Mouse (Mus musculus) adrenal gland (tissue): ENCODE data around the gene Grin2b.
"Not testable (repeated sequence)": the region's sequence is repeated elsewhere in the genome, so short reads cannot be mapped to it uniquely, and the experiment has no call there.

Source experiments
- intact Hi-C: fragments of 180-260 bp; cut with DNase I; formaldehyde crosslinking; loops from one replicate; pipeline ENCODE4 v1.15.1; 2025

The Grin2b gene

GRCm38 (mm10) chr6:135805436-135805835, 367.9 kb downstream of the Grin2b start:
- intact Hi-C loops, result no loop called here

- intact Hi-C loops, result no loop called here
Observed at GRCm38 (mm10) chr6:135799949-135800348, 373.4 kb downstream of the Grin2b start.

- intact Hi-C loops, result no loop called here
Observed at GRCm38 (mm10) chr6:135798202-135798992, 374.9 kb downstream of the Grin2b start.

GRCm38 (mm10) chr6:135797371-135798033, 375.8 kb downstream of the Grin2b start:
- intact Hi-C loops, result no loop called here

- intact Hi-C loops, result no loop called here
Observed at GRCm38 (mm10) chr6:135796911-135797310, 376.4 kb downstream of the Grin2b start.

GRCm38 (mm10) chr6:135791412-135791811, 381.9 kb downstream of the Grin2b start:
- intact Hi-C loops, result no loop called here

- intact Hi-C loops, result no loop called here
Observed at GRCm38 (mm10) chr6:135789603-135790170, 383.6 kb downstream of the Grin2b start.

GRCm38 (mm10) chr6:135774670-135775069, 398.6 kb downstream of the Grin2b start:
- intact Hi-C loops, result no loop called here

GRCm38 (mm10) chr6:135767572-135767971, 405.7 kb downstream of the Grin2b start:
- intact Hi-C loops, result no loop called here

GRCm38 (mm10) chr6:135758735-135759134, 414.6 kb downstream of the Grin2b start:
- intact Hi-C loops, result no loop called here

- intact Hi-C loops, result no loop called here
Observed at GRCm38 (mm10) chr6:135756075-135756474, 417.2 kb downstream of the Grin2b start.

GRCm38 (mm10) chr6:135748412-135749076, 424.8 kb downstream of the Grin2b start:
- intact Hi-C loops, result no loop called here

GRCm38 (mm10) chr6:135745606-135746005, 427.7 kb downstream of the Grin2b start:
- intact Hi-C loops, result no loop called here

GRCm38 (mm10) chr6:135734227-135734732, 439.0 kb downstream of the Grin2b start:
- intact Hi-C loops, result no loop called here

GRCm38 (mm10) chr6:135727106-135727505, 446.2 kb downstream of the Grin2b start:
- intact Hi-C loops, result no loop called here

- intact Hi-C loops, result no loop called here
Observed at GRCm38 (mm10) chr6:135721706-135722105, 451.6 kb downstream of the Grin2b start.

GRCm38 (mm10) chr6:135714906-135715305, 458.4 kb downstream of the Grin2b start:
- intact Hi-C loops, result no loop called here

- intact Hi-C loops, result no loop called here
Observed at GRCm38 (mm10) chr6:135714236-135714635, 459.1 kb downstream of the Grin2b start.

- intact Hi-C loops, result no loop called here
Observed at GRCm38 (mm10) chr6:135713716-135714115, 459.6 kb downstream of the Grin2b start.

- intact Hi-C loops, result not testable (repeated sequence)
Observed at GRCm38 (mm10) chr6:135706850-135707522, 466.3 kb downstream of the Grin2b start.

GRCm38 (mm10) chr6:135703655-135704054, 469.7 kb downstream of the Grin2b start:
- intact Hi-C loops, result no loop called here
